Mouse (Mus musculus) embryonic fibroblast, embryonic 13.5 days (primary cell): ENCODE measurements at regions not wholly inside any gene's neighbourhood (a gene's known extent, or its start where the extent isn't known, plus 50 kb on each side); places are given as distances from the start of the nearest gene placed in this dataset.

Experiments
- CTCF ChIP-seq: IDR thresholded peaks from 2 replicates; pipeline ENCODE4 v1.5.1; 2011; ENCODE audit warnings: mild to moderate bottlenecking, control low read depth, low read length, moderate library complexity, borderline replicate concordance; ENCODE audit not compliant: insufficient read depth
- POLR2A ChIP-seq: IDR thresholded peaks from 2 replicates; pipeline ENCODE4 v1.6.1; 2011; ENCODE audit warnings: low read depth, mild to moderate bottlenecking, control low read depth, low read length, moderate library complexity

DNA sequence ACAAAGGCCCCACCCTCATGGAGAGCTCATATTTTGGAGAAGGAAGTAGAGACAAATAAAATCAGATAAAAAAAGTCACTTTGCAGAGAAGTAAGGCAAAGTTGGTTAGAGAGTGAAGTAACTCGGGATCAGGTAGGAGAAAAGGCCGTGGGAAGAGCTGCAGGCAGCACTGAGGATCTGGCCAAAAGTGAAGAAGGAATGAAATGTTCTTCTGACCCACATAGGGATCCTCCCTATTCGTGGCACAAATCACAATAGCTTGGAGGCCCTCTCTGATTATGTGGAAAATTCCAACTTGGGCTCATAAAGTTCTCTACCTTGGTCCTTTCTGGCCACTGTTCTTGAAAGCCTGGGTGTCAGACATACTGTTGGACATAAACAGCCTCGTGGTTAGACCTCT is 150.2 kb downstream of the Plpp3 start:
- no peak for TF ChIP-seq CTCF
- TF ChIP-seq POLR2A: no peak
